ENCODE assay signal across 12 mouse cellular contexts in the genomic region with DNA sequence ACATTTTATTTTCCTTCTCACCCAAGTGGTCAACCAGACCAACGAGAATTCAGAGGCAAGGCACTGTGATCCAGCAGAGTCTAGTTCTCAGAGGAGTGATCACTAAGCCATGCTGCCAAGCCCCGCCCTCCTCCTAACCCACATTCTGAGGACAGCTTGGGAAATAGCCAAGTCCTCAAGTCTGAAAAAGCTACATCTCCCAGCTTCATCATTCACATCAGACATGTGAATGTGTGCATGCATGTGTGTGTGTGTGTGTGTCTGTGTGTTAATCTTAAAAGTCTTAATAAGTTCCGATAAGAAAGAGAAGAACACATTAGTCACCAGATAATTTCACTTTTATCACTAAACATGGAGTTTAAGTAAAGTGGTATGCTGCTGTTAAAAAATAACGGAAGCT.
DNase-seq lines count a peak whose midpoint lies in the region; ATAC-seq lines count a peak whose summit lies in the region.
"Had no signal": no experiment of that assay in that cellular context is flagged by ENCODE, and none has a peak within 500 bp of the region (broad histone marks: within the 10 kb centered on the region; RNA-seq: fewer than 3 reads in every experiment).

No protein-coding gene starts in this region.

- peaks cover 7% of the 10 kb centered on the region; the same call in 1 of the 2 replicates for H3K36me3 ChIP-seq in intestine, embryonic 15.5 days
- H3K36me3 ChIP-seq in forebrain, embryonic 11.5 days (ENCODE audit: control insufficient read depth, insufficient read depth, low read length) = no peaks in the 10 kb centered on the region

- intact Hi-C loops in left cerebral cortex, postnatal 25 days (cut with DNase I) = loop anchor here (5.0 kb wide), 1 partner anchor 242 kb away; no protein-coding TSS in a partner anchor

- no peak overlapping the region for H3K4me3 ChIP-seq in intestine, embryonic 15.5 days (replicated peaks)
- H3K4me3 ChIP-seq in forebrain, embryonic 11.5 days (ENCODE audit: low read depth, low read length) = no peak overlapping the region
- H3K4me3 ChIP-seq: erythroblast, embryonic 14.5 days; neural tube, embryonic 13.5 days had no signal

- H3K9ac ChIP-seq in intestine, embryonic 15.5 days = no peak overlapping the region
- H3K9ac ChIP-seq in forebrain, embryonic 11.5 days (ENCODE audit: low read length) = no peak overlapping the region
- H3K9ac ChIP-seq: hindbrain, embryonic 14.5 days; liver, embryonic 14.5 days; neural tube, embryonic 13.5 days had no signal

- H3K27me3 ChIP-seq in intestine, embryonic 15.5 days (replicated peaks) = no peaks in the 10 kb centered on the region
- no peaks in the 10 kb centered on the region for H3K27me3 ChIP-seq in forebrain, embryonic 11.5 days (ENCODE audit: control insufficient read depth, insufficient read depth, low read length)
- H3K27me3 ChIP-seq: neural tube, embryonic 13.5 days had no signal

- ATAC-seq in intestine, embryonic 15.5 days = no peak
- no peak for ATAC-seq in forebrain, embryonic 11.5 days (replicated peaks; ENCODE audit: low FRiP score)

- 78% methylated on average over 4 of the region's 4 CpGs for WGBS in intestine, embryonic 15.5 days
- 87% methylated on average over 4 of the region's 4 CpGs for WGBS in forebrain, embryonic 11.5 days

- H3K9me3 ChIP-seq in intestine, embryonic 15.5 days = no peaks in the 10 kb centered on the region
- H3K9me3 ChIP-seq in forebrain, embryonic 11.5 days (ENCODE audit: control insufficient read depth, low read length) = no peaks in the 10 kb centered on the region
- H3K9me3 ChIP-seq: neural tube, embryonic 13.5 days had no signal

- H3K4me1 ChIP-seq in intestine, embryonic 15.5 days (replicated peaks) = no peaks in the 10 kb centered on the region
- H3K4me1 ChIP-seq in forebrain, embryonic 11.5 days (replicated peaks; ENCODE audit: control insufficient read depth, insufficient read depth, low read length) = no peaks in the 10 kb centered on the region
- H3K4me1 ChIP-seq: neural tube, embryonic 13.5 days had no signal

- H3K4me2 ChIP-seq in intestine, embryonic 15.5 days (replicated peaks) = no peak overlapping the region
- no peak overlapping the region for H3K4me2 ChIP-seq in forebrain, embryonic 11.5 days (ENCODE audit: low read depth, low read length, severe bottlenecking)
- H3K4me2 ChIP-seq: hindbrain, embryonic 14.5 days; neural tube, embryonic 13.5 days had no signal

- H3K27ac ChIP-seq in intestine, embryonic 15.5 days = no peak overlapping the region
- no peak overlapping the region for H3K27ac ChIP-seq in forebrain, embryonic 11.5 days (ENCODE audit: low read depth, low read length)
- H3K27ac ChIP-seq: hindbrain, embryonic 14.5 days; liver, embryonic 14.5 days; neural tube, embryonic 13.5 days had no signal

- DNase-seq in cerebellum, postnatal 10 days = peak; percentile 19 to 30
- DNase-seq in cerebellum, adult 9-10 months = no peak
- peak; percentile 78 for DNase-seq in 3T3-L1 (ENCODE audit: low read depth, low spot score)
- DNase-seq in gastrocnemius, adult 8-10 months (ENCODE audit: low spot score in 2 of 2) = peak; percentile 43 to 68
- DNase-seq in lung, adult 18-20 months = peak; percentile 25 to 27
- DNase-seq in left cerebral cortex, postnatal 25 days (ENCODE audit: low spot score in 2 of 2) = no peak
- no peak for DNase-seq in forebrain, embryonic 11.5 days (ENCODE audit: low spot score)

Comparison
In these comparisons a context has a peak if more than half of its experiments do, and no peak if none do; other contexts are left out.
1. DNase-seq: peak in cerebellum, postnatal 10 days (2 of 2), 3T3-L1 (single experiment), gastrocnemius, adult 8-10 months (2 of 2) and lung, adult 18-20 months (2 of 2); none in cerebellum, adult 9-10 months (single experiment), left cerebral cortex, postnatal 25 days (0 of 2) and forebrain, embryonic 11.5 days (single experiment).